Mouse (Mus musculus): ENCODE measurements around the gene Apon. TPM values are rescaled to one million over a fixed set of nuclear protein-coding genes. Genes with fewer than 3 reads are reported as not detected.
A peak's percentile ranks its signal among the peaks of the same experiment; 100 is the strongest.

Apon gene
- polyA plus RNA-seq, 1 experiment from 2014 or later = 0.14 TPM

DNA sequence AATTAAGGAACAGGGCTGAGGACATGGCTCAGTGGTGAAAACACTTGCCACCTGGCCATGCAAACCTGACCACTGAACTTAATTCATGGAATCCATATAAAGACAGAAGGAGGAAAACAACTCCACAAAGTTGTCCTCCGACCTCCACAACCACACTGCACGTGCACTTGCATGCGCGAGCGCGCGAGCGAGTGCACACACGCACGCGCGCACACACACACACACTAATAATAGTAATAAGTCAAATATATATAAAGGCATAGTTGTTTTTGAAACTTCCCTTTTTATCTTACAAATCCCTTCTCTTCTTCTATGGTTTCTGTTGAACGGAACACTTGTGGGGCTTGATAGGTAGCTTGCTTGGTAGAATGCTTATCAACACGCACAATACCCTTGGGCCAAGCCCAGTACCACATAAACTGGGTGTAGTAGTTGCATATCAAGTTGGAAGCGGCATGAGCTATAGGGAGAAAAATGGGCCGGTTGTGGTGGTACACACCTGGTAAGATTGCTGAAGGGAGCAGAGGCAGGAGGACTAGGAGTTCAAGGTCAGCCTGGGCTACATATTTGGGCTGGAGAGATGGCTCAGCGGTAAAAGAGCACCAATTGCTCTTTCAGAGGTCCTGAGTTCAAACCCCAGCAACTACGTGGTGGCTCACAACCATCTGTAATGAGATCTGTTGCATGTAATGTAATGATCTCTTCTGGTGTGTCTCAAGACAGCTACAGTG, 35.3 kb upstream of the Apon start:
- no peak overlapping the region for H3K4me3 ChIP-seq
- H3K9me3 ChIP-seq (replicated peaks) = no peaks in the 10 kb centered on the region
- no peaks in the 10 kb centered on the region for H3K4me1 ChIP-seq (replicated peaks)
- H3K36me3 ChIP-seq = no peaks in the 10 kb centered on the region
- no peak overlapping the region for H3K9ac ChIP-seq
- ATAC-seq (replicated peaks; ENCODE audit: insufficient number of reproducible peaks, insufficient read depth, low FRiP score, low read depth) = no peak
- no peak overlapping the region for H3K4me2 ChIP-seq
- 90% methylated on average over 18 of the region's 18 CpGs for WGBS
- peaks cover under 1% of the 10 kb centered on the region; the same call in 1 of the 2 replicates for H3K27me3 ChIP-seq
- H3K27ac ChIP-seq = no peak overlapping the region

DNA sequence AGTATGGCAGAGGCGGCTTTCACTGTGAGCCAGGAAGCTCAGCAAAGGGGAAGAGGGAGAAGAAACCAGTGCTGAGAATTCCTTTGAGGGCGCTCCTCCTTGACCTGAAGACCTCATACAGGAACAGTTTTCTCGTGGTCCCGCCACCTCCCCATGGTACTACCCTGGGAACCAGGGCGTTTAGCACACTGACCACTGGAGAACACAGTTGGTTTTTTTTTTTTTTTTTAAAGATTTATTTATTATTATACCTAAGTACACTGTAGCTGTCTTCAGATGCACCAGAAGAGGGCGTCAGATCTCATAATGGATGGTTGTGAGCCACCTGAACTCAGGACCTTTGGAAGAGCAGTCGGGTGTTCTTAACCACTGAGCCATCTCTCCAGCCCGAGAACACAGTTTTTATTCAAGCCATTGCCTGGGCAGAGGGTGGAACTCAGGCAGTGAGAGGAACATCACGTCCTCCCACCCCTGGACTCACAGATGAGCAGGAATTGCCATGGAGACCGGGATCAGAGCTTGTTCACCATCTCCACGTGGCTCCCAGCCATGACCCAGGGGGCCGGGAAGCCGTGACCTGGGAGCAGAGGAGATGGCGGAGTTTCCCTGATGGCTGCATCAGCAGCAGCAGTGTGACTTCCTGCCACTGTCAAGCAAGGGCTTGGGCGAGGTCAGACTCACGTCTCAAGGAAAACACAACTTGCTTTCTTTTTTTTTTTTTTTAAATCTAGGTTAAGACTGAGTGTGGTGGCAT, 32.2 kb upstream of the Apon start:
- no peak overlapping the region for H3K9ac ChIP-seq
- no peak overlapping the region for H3K4me2 ChIP-seq
- H3K27ac ChIP-seq = no peak overlapping the region
- H3K4me3 ChIP-seq = no peak overlapping the region
- H3K27me3 ChIP-seq = no peaks in the 10 kb centered on the region
- no peak for ATAC-seq (replicated peaks; ENCODE audit: insufficient number of reproducible peaks, insufficient read depth, low FRiP score, low read depth)
- H3K9me3 ChIP-seq (replicated peaks) = no peaks in the 10 kb centered on the region
- 60% methylated on average over 16 of the region's 16 CpGs for WGBS
- H3K36me3 ChIP-seq = no peaks in the 10 kb centered on the region
- no peaks in the 10 kb centered on the region for H3K4me1 ChIP-seq (replicated peaks)

DNA sequence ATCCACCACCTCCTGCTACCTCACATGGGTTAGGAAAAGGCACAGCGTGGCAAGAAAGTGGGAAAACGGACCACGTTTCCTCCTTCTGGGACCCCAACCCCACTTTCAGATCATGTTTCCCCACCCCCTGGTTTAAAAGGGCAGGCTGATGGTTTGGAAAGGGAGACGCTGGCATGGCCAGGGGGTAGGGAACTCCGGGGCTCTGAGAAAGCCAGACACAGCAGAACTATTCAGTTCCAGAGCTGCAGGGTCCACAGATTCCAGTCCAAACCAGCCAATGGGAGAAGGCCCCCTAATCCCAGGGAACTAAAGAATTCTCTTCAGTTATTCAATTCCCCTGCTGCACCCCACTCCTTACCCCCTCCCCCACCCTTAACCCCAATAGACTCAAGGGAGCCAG, 28.8 kb upstream of the Apon start:
- Histone ChIP-seq H3K36me3 (no peaks in the 10 kb centered on the region), H3K4me3 (no peak overlapping the region), H3K27me3 (no peaks in the 10 kb centered on the region), H3K27ac (no peak overlapping the region), H3K9me3 (replicated peaks) (no peaks in the 10 kb centered on the region), H3K4me1 (replicated peaks) (no peaks in the 10 kb centered on the region), H3K9ac (no peak overlapping the region), H3K4me2 (no peak overlapping the region)
- WGBS = 40% methylated on average over 5 of the region's 5 CpGs
- no peak for ATAC-seq (replicated peaks; ENCODE audit: insufficient number of reproducible peaks, insufficient read depth, low FRiP score, low read depth)

DNA sequence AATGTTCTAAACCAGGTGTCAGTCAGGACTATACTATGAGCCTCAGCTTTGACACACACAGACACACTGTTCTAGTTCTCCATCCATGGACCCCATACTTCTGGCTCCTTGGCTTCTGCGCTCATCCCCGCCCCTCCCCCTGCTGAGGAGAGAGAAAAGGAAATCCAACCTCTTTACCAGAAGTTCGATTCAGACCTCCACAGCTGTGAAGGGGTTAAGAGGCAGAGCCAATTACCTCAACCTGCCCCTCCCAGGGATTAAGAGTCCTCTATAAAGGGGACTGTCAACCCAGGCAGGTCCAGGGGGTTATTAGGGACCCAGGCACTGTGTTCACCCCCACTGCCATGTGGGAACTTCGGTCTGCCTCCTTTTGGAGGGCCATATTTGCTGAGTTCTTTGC, 28.4 kb upstream of the Apon start, which contains the start of gene Mip:
Gene Mip, plus strand, starts transcription at position 301 of the 400 bp plus-strand sequence.
- Histone ChIP-seq H3K4me2 (no peak within 1 kb of the TSS), H3K27ac (no peak within 1 kb of the TSS), H3K4me3 (no peak within 1 kb of the TSS), H3K27me3 (no peaks in the 10 kb centered on the region), H3K9me3 (replicated peaks) (no peaks in the 10 kb centered on the region), H3K4me1 (replicated peaks) (no peaks in the 10 kb centered on the region), H3K36me3 (no peaks in the 10 kb centered on the region), H3K9ac (no peak within 1 kb of the TSS)
- no peak for ATAC-seq (replicated peaks; ENCODE audit: insufficient number of reproducible peaks, insufficient read depth, low FRiP score, low read depth)
- 55% methylated on average over 4 of the region's 4 CpGs for WGBS

DNA sequence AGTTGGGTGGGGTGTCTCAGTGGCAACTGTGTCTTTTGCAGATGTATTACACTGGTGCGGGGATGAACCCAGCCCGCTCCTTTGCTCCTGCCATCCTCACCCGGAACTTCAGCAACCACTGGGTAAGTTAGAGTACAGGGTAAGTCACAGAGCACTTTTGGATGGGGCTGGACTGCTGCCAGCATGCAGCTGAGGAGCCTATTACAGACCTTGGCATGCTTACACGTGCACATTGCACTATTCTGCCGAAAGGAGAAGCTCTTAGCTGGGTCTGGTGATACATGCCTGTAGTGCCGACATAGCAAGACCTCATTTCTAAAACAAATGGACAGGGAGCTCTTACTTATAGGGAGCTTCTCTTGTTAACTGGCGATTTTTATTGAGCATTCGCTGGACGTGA, 26.3 kb upstream of the Apon start:
- H3K27me3 ChIP-seq = no peaks in the 10 kb centered on the region
- H3K36me3 ChIP-seq = no peaks in the 10 kb centered on the region
- H3K4me2 ChIP-seq = no peak overlapping the region
- no peak overlapping the region for H3K9ac ChIP-seq
- 68% methylated on average over 9 of the region's 9 CpGs for WGBS
- peaks cover 4% of the 10 kb centered on the region for H3K4me1 ChIP-seq (replicated peaks)
- no peak overlapping the region for H3K4me3 ChIP-seq
- no peaks in the 10 kb centered on the region for H3K9me3 ChIP-seq (replicated peaks)
- no peak for ATAC-seq (replicated peaks; ENCODE audit: insufficient number of reproducible peaks, insufficient read depth, low FRiP score, low read depth)
- H3K27ac ChIP-seq = no peak overlapping the region

DNA sequence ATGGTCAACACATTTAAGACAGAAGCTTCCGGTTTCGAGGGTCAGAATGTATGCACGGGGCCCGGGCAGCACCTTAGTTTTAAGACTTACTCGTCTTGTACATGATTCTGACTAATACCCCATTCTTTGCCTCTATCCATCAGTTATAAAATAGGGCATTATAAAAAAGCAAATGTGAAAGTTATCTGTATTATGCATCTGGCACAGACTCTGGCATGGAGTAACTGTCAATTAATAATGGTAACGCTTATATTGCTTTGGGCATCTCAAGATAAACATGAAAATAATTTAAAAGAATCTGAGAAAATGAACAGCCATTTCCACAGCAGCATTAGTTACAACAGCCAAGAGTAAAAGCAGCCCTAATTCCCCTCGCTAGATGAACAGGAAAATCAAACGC, 25.9 kb upstream of the Apon start:
- Histone ChIP-seq H3K36me3 (no peaks in the 10 kb centered on the region), H3K9me3 (replicated peaks) (no peaks in the 10 kb centered on the region), H3K4me2 (no peak overlapping the region), H3K9ac (no peak overlapping the region), H3K27ac (no peak overlapping the region), H3K4me1 (replicated peaks) (peaks cover 7% of the 10 kb centered on the region), H3K27me3 (no peaks in the 10 kb centered on the region), H3K4me3 (no peak overlapping the region)
- 89% methylated on average over 8 of the region's 8 CpGs for WGBS
- ATAC-seq (replicated peaks; ENCODE audit: insufficient number of reproducible peaks, insufficient read depth, low FRiP score, low read depth) = no peak

DNA sequence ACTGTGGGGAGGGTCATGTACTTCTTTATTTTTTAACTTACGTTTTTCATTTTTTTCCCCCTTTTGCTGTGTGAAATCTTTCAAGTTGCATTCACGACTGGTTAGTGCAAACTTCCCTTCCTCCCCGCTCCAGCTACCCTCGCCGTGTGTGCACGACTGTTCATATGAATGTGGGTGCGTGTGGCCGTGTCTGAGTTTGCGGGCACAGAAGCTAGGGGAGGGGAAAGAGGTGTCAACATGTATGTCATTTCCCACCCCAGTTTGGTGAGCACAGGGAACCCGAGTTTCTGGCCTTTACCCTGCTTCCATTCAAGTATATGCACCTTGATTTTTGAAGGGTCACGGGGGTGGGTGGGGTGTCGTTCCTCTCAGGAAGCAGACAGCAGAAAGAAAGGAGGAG, 23.3 kb upstream of the Apon start:
- H3K4me3 ChIP-seq = no peak overlapping the region
- no peaks in the 10 kb centered on the region for H3K9me3 ChIP-seq (replicated peaks)
- no peak for ATAC-seq (replicated peaks; ENCODE audit: insufficient number of reproducible peaks, insufficient read depth, low FRiP score, low read depth)
- no peak overlapping the region for H3K9ac ChIP-seq
- peaks cover 8% of the 10 kb centered on the region for H3K4me1 ChIP-seq (replicated peaks)
- no peak overlapping the region for H3K27ac ChIP-seq
- WGBS = 81% methylated on average over 12 of the region's 12 CpGs
- no peaks in the 10 kb centered on the region; the same call in 1 of the 2 replicates for H3K36me3 ChIP-seq
- H3K4me2 ChIP-seq = no peak overlapping the region
- H3K27me3 ChIP-seq = no peaks in the 10 kb centered on the region

DNA sequence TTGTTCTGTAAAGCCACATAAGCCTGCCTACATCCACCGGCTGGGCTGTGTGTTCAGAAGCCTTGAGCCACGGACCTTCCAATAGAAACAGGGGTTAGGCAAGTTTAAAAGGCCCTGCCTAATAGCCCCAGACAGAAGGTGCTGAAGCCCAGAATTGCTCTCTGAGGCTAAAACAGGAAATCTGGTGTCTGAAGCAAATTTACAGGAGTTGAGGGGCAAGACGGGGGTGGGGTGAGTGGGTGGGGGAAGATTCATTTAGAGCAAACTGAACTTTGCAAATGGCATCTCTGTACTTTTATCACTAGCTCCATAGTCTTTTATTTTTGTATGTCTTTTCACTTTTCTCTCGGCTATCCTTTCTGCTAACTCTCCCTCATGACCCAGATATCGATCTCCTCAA, 22.8 kb upstream of the Apon start:
- no peaks in the 10 kb centered on the region; the same call in 1 of the 2 replicates for H3K36me3 ChIP-seq
- peaks cover 8% of the 10 kb centered on the region for H3K4me1 ChIP-seq (replicated peaks)
- H3K9ac ChIP-seq = peak overlapping the region; percentile 74
- H3K4me2 ChIP-seq = peak overlapping the region; percentile 82
- no peaks in the 10 kb centered on the region for H3K9me3 ChIP-seq (replicated peaks)
- 14% methylated on average over 5 of the region's 5 CpGs for WGBS
- no peak for ATAC-seq (replicated peaks; ENCODE audit: insufficient number of reproducible peaks, insufficient read depth, low FRiP score, low read depth)
- H3K27ac ChIP-seq = peak overlapping the region; percentile 94
- H3K4me3 ChIP-seq = peak overlapping the region; percentile 70
- H3K27me3 ChIP-seq = no peaks in the 10 kb centered on the region

DNA sequence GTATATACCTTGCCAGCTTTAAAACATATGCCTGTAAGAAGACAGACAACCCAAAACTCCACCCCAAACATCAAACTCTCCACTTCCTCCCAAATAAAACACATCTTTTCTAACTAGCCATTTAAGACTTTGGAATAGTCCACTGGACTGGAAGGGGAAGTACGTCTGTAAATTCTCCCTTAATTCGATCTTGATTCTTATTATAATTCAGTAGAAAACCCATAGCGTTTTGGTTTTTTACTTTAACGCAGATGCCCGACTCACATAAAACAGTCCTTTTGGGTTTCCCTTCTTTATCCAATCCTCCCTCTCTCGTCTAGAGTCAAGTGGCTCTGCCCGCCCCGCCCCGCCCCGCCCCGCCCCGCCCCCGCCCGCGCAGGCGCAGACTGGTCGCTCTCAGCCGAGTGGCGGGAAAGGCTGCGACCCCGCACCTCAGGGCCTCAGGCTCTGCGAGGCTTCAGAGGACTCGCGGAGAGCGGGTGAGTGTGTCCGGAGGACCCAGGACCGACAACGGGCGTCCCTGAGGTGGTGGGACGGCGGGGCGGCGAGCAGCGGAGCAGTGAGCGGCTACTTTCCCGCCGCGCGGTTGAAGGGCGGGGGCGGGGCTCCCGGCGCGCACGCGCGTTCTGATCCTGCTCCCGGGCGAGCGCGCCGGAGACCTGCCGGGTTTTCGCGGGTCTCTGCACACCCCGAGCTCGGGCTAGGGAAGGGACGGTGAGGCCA, 22.0 kb upstream of the Apon start, which contains the start of gene Timeless:
Gene Timeless, plus strand, starts transcription at position 369 of the 723 bp plus-strand sequence.
- WGBS = under 1% methylated on average over 58 of the region's 58 CpGs
- ATAC-seq (replicated peaks; ENCODE audit: insufficient number of reproducible peaks, insufficient read depth, low FRiP score, low read depth) = peak; percentile 93
- H3K4me1 ChIP-seq (replicated peaks) = peaks cover 8% of the 10 kb centered on the region

DNA sequence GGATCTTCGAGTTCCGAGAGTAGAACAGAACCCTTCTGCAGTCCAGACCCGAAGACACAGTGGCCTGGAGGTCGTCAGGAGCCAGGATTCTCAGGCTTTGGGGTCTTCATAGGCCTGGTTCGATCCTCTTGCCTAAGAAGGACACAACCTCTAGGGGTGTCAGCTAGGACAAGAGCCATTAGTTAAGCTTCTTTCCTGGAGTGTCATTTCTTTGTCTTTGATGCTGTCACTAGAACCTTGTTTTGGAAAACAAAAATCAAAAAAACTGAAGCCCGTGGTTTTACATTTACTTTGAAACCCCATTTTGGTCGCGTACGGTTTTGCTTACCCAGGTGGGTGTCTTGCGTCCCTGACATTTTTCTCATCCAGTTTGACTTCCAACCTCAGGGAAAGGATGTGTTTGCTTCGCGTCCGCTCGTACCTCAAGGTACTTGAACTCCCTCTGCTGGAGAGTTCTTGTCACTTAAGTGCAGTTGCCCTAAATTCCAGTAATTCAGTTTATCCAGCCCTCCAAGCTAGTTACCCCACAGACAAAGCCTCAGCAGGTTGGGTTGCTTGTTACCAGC, 21.4 kb upstream of the Apon start:
- peak; percentile 29 for ATAC-seq (replicated peaks; ENCODE audit: insufficient number of reproducible peaks, insufficient read depth, low FRiP score, low read depth)

More for the DNA sequence above, 22.0 kb upstream of the Apon start, which contains the start of gene Timeless:
- peak within 1 kb of the TSS; percentile 94 for H3K27ac ChIP-seq
- no peaks in the 10 kb centered on the region for H3K27me3 ChIP-seq
- H3K9me3 ChIP-seq (replicated peaks) = no peaks in the 10 kb centered on the region
- H3K4me2 ChIP-seq = peak within 1 kb of the TSS; percentile 82
- no peaks in the 10 kb centered on the region; the same call in 1 of the 2 replicates for H3K36me3 ChIP-seq
- H3K9ac ChIP-seq = peak within 1 kb of the TSS; percentile 74
- H3K4me3 ChIP-seq = peak within 1 kb of the TSS; percentile 70

DNA sequence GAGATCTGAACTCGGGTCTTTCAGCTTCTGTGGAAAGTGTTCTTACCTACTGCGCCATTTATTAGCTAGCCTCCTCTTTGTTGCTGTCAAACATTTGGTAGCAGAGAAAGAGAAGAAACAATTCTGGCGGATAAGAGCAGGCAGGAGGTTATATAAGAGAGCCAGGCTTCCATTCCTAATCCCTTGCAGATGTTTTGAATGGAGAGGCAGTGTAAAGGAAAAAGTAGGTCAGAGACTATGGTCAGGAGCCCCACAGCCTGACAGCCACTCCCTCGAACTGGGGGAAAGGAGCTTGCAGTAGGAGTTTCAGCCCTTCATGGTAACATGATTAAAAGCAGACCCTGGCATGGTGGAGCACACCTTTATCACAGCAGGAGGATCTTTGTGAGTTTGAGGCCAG, 17.6 kb upstream of the Apon start:
- no peak for ATAC-seq (replicated peaks; ENCODE audit: insufficient number of reproducible peaks, insufficient read depth, low FRiP score, low read depth)
- H3K27me3 ChIP-seq = no peaks in the 10 kb centered on the region
- no peak overlapping the region for H3K4me3 ChIP-seq
- 76% methylated on average over 4 of the region's 4 CpGs for WGBS
- peaks cover 9% of the 10 kb centered on the region for H3K4me1 ChIP-seq (replicated peaks)
- no peaks in the 10 kb centered on the region for H3K9me3 ChIP-seq (replicated peaks)
- H3K4me2 ChIP-seq = no peak overlapping the region
- peaks cover 18% of the 10 kb centered on the region for H3K36me3 ChIP-seq
- no peak overlapping the region for H3K9ac ChIP-seq
- H3K27ac ChIP-seq = no peak overlapping the region

More for the DNA sequence above, 21.4 kb upstream of the Apon start:
- peak overlapping the region; percentile 74 for H3K9ac ChIP-seq
- H3K4me3 ChIP-seq = peak overlapping the region; percentile 70
- under 1% methylated on average over 14 of the region's 14 CpGs for WGBS
- no peaks in the 10 kb centered on the region for H3K27me3 ChIP-seq
- H3K4me2 ChIP-seq = peak overlapping the region; percentile 82
- H3K4me1 ChIP-seq (replicated peaks) = peaks cover 8% of the 10 kb centered on the region
- H3K36me3 ChIP-seq = no peaks in the 10 kb centered on the region; the same call in 1 of the 2 replicates
- no peaks in the 10 kb centered on the region for H3K9me3 ChIP-seq (replicated peaks)
- peak overlapping the region; percentile 94 for H3K27ac ChIP-seq
